Mouse (Mus musculus) midbrain, embryonic 14.5 days (tissue): ENCODE results near the gene Rnf4. TPM values are rescaled to one million over a fixed set of nuclear protein-coding genes. Genes with fewer than 3 reads are reported as not detected.
A peak's percentile ranks its signal among the peaks of the same experiment; 100 is the strongest.

Experiments
- ATAC-seq: fragments of 200-750 bp; cut with Nextera tagmentation; 2 replicates; pipeline ENCODE4 v1.8.0; 2017; ENCODE audit warnings: moderate number of reproducible peaks, moderate library complexity; ENCODE audit not compliant: low FRiP score, low TSS enrichment
- DNase-seq: peaks from one replicate; pipeline ENCODE4 v3.0.0-alpha.2; 2015
- H3K27ac ChIP-seq: fragments of 300-500 bp; sonication (generic); replicated peaks from 2 replicates; pipeline ENCODE4 v1.5.1; 2014; ENCODE audit warnings: mild to moderate bottlenecking, low read depth, low read length, moderate library complexity
- H3K27me3 ChIP-seq: fragments of 300-500 bp; sonication (generic); 2 replicates; pipeline ENCODE4 v1.6.1; 2014; ENCODE audit warnings: low read length, control low read depth, mixed read lengths; ENCODE audit not compliant: control insufficient read depth, insufficient read depth
- H3K36me3 ChIP-seq: fragments of 300-500 bp; sonication (generic); 2 replicates; pipeline ENCODE4 v1.6.1; 2014; ENCODE audit warnings: low read length, control low read depth; ENCODE audit not compliant: control insufficient read depth, insufficient read depth
- H3K4me1 ChIP-seq: fragments of 300-500 bp; sonication (generic); 2 replicates; pipeline ENCODE4 v1.6.1; 2014; ENCODE audit warnings: mild to moderate bottlenecking, antibody characterized with exemption, low read length, control low read depth; ENCODE audit not compliant: control insufficient read depth, insufficient read depth
- H3K4me2 ChIP-seq: fragments of 300-500 bp; sonication (generic); 2 replicates; pipeline ENCODE4 v1.6.1; 2014; ENCODE audit warnings: mild to moderate bottlenecking, low read length, moderate library complexity
- H3K4me3 ChIP-seq: fragments of 300-500 bp; sonication (generic); replicated peaks from 2 replicates; pipeline ENCODE4 v1.5.1; 2014; ENCODE audit warnings: low read depth, low read length
- H3K9ac ChIP-seq: fragments of 300-500 bp; sonication (generic); replicated peaks from 2 replicates; pipeline ENCODE4 v1.6.1; 2014; ENCODE audit warnings: mild to moderate bottlenecking, low read length, moderate library complexity
- H3K9me3 ChIP-seq: fragments of 300-500 bp; sonication (generic); 2 replicates; pipeline ENCODE4 v1.6.1; 2016; ENCODE audit warnings: low read length, control low read depth, mixed read lengths; ENCODE audit not compliant: control insufficient read depth
- WGBS: fragments of 180-500 bp; shearing (Covaris S2); extraction: QIAGEN DNeasy Blood & Tissue Kit; methylation state at CpG from one replicate; pipeline ENCODE4 v1.1.7; 2014; 5-methylcytosine and 5-hydroxymethylcytosine counted together
- polyA plus RNA-seq: library from polyadenylated mRNA; unstranded; fragments of >200 nt; fragmentation: Nextera tagmentation; extraction: Ambion mirVana; gene quantifications from 2 replicates; pipeline ENCODE4 v1.2.1, GENCODE M21; 2014

Rnf4 gene
- polyA plus RNA-seq, 1 experiment from 2014 or later: 152 TPM

- Histone ChIP-seq H3K4me3 (no peak overlapping the region), H3K4me1 (no peaks in the 10 kb centered on the region), H3K9ac (no peak overlapping the region), H3K4me2 (no peak overlapping the region), H3K27ac (no peak overlapping the region), H3K27me3 (no peaks in the 10 kb centered on the region), H3K9me3 (no peaks in the 10 kb centered on the region), H3K36me3 (no peaks in the 10 kb centered on the region)
- WGBS: 95% methylated on average over 2 of the region's 2 CpGs
- ATAC-seq (no peak), DNase-seq (no peak)
Measured at GRCm38 (mm10) chr5:34295141-34295540, 40.9 kb upstream of the Rnf4 start.

- Histone ChIP-seq H3K4me1 (no peaks in the 10 kb centered on the region), H3K4me3 (no peak overlapping the region), H3K27ac (no peak overlapping the region), H3K27me3 (no peaks in the 10 kb centered on the region), H3K36me3 (no peaks in the 10 kb centered on the region), H3K4me2 (no peak overlapping the region), H3K9ac (no peak overlapping the region), H3K9me3 (no peaks in the 10 kb centered on the region)
- ATAC-seq (no peak), DNase-seq (no peak)
- 57% methylated on average over 4 of the region's 4 CpGs for WGBS
Measured at GRCm38 (mm10) chr5:34298061-34298460, 38.0 kb upstream of the Rnf4 start.

- Histone ChIP-seq H3K27ac (no peak overlapping the region), H3K9ac (no peak overlapping the region), H3K4me2 (no peak overlapping the region), H3K4me3 (no peak overlapping the region), H3K4me1 (no peaks in the 10 kb centered on the region), H3K9me3 (no peaks in the 10 kb centered on the region), H3K36me3 (no peaks in the 10 kb centered on the region), H3K27me3 (no peaks in the 10 kb centered on the region)
- ATAC-seq (no peak), DNase-seq (no peak)
- WGBS: 92% methylated on average over 10 of the region's 10 CpGs
Measured at GRCm38 (mm10) chr5:34298937-34299535, 37.1 kb upstream of the Rnf4 start.

- H3K4me1 ChIP-seq: no peaks in the 10 kb centered on the region
- H3K9me3 ChIP-seq: no peaks in the 10 kb centered on the region
- no peaks in the 10 kb centered on the region for H3K27me3 ChIP-seq
- H3K4me3 ChIP-seq: no peak overlapping the region
- H3K27ac ChIP-seq: no peak overlapping the region
- H3K4me2 ChIP-seq: no peak overlapping the region
- no peaks in the 10 kb centered on the region for H3K36me3 ChIP-seq
- no peak overlapping the region for H3K9ac ChIP-seq
- ATAC-seq (no peak), DNase-seq (no peak)
- 81% methylated on average over 7 of the region's 7 CpGs for WGBS
Measured at GRCm38 (mm10) chr5:34302377-34302776, 33.7 kb upstream of the Rnf4 start.

GRCm38 (mm10) chr5:34309016-34309415 lies 27.1 kb upstream of the Rnf4 start:
- ATAC-seq (no peak), DNase-seq (no peak)
- Histone ChIP-seq H3K27me3 (no peaks in the 10 kb centered on the region), H3K36me3 (no peaks in the 10 kb centered on the region), H3K9ac (no peak overlapping the region), H3K27ac (no peak overlapping the region), H3K4me2 (no peak overlapping the region), H3K4me1 (no peaks in the 10 kb centered on the region), H3K9me3 (no peaks in the 10 kb centered on the region), H3K4me3 (no peak overlapping the region)
- 90% methylated on average over 3 of the region's 3 CpGs for WGBS

GRCm38 (mm10) chr5:34319491-34320034 lies 16.5 kb upstream of the Rnf4 start:
- no peaks in the 10 kb centered on the region for H3K27me3 ChIP-seq
- no peaks in the 10 kb centered on the region for H3K4me1 ChIP-seq
- DNase-seq (no peak), ATAC-seq (no peak)
- H3K9me3 ChIP-seq: no peaks in the 10 kb centered on the region
- no peak overlapping the region for H3K9ac ChIP-seq
- H3K27ac ChIP-seq: no peak overlapping the region
- H3K4me3 ChIP-seq: no peak overlapping the region
- H3K36me3 ChIP-seq: no peaks in the 10 kb centered on the region
- no peak overlapping the region for H3K4me2 ChIP-seq
- WGBS: 71% methylated on average over 2 of the region's 2 CpGs

- Histone ChIP-seq H3K27me3 (no peaks in the 10 kb centered on the region), H3K27ac (no peak overlapping the region), H3K9ac (no peak overlapping the region), H3K4me3 (no peak overlapping the region), H3K36me3 (no peaks in the 10 kb centered on the region), H3K4me1 (0 out of 2 replicates have a peak, but pooled peaks cover 4% of the 10 kb centered on the region), H3K9me3 (no peaks in the 10 kb centered on the region), H3K4me2 (no peak overlapping the region)
- WGBS: 85% methylated on average over 4 of the region's 4 CpGs
- DNase-seq: no peak
- ATAC-seq: no peak
Measured at GRCm38 (mm10) chr5:34321236-34321635, 14.9 kb upstream of the Rnf4 start.

- Histone ChIP-seq H3K27ac (no peak overlapping the region), H3K27me3 (no peaks in the 10 kb centered on the region), H3K9me3 (no peaks in the 10 kb centered on the region), H3K36me3 (no peaks in the 10 kb centered on the region), H3K4me3 (no peak overlapping the region), H3K9ac (no peak overlapping the region), H3K4me1 (0 out of 2 replicates have a peak, but pooled peaks cover 14% of the 10 kb centered on the region), H3K4me2 (no peak overlapping the region)
- DNase-seq (peak; percentile 44), ATAC-seq (no peak)
Measured at GRCm38 (mm10) chr5:34325286-34325685, 10.8 kb upstream of the Rnf4 start.

GRCm38 (mm10) chr5:34326249-34326691 lies 9.8 kb upstream of the Rnf4 start:
- no peak for ATAC-seq
- DNase-seq: peak; percentile 36
- H3K4me1 ChIP-seq: 0 out of 2 replicates have a peak, but pooled peaks cover 14% of the 10 kb centered on the region
- H3K9me3 ChIP-seq: no peaks in the 10 kb centered on the region
- H3K4me2 ChIP-seq: peak overlapping the region; percentile 55; the same call in 1 of the 2 replicates
- H3K27me3 ChIP-seq: no peaks in the 10 kb centered on the region
- no peak overlapping the region for H3K4me3 ChIP-seq
- H3K27ac ChIP-seq: no peak overlapping the region
- H3K9ac ChIP-seq: no peak overlapping the region
- WGBS: 16% methylated on average over 4 of the region's 4 CpGs
- no peaks in the 10 kb centered on the region for H3K36me3 ChIP-seq
